Mouse (Mus musculus) Patski (cell line): Measurements from ENCODE around the gene Arrdc5. TPM values are rescaled to one million over a fixed set of nuclear protein-coding genes. Genes with fewer than 3 reads are reported as not detected.
A peak's percentile ranks its signal among the peaks of the same experiment; 100 is the strongest.

Experiments
- ATAC-seq: fragments of 100-300 bp; one replicate; pipeline ENCODE4 v1.8.0; 2021
- CTCF ChIA-PET: fragments of 350-600 bp; sonication (Branson Sonifier 250); formaldehyde crosslinking; loops from one replicate; lab custom pipeline; 2022; ENCODE audit warnings: inconsistent platforms; lab: Charles Lee
- POLR2A ChIA-PET: fragments of 350-600 bp; sonication (Branson Sonifier 250); formaldehyde crosslinking; loops from one replicate; lab custom pipeline; 2022; ENCODE audit warnings: antibody characterized with exemption, inconsistent platforms; lab: Charles Lee
- DNase-seq: peaks from one replicate; pipeline ENCODE4 v3.0.0-alpha.2; 2011; ENCODE audit warnings: low read depth, low spot score
- H3K27me3 ChIP-seq: fragments of 371-371 bp; one replicate; pipeline ENCODE4 v1.5.1; 2021
- CTCF ChIP-seq: fragments of 100-300 bp; IDR thresholded peaks from one replicate; pipeline ENCODE4 v1.5.1; 2021
- in situ Hi-C: fragments of 300-500 bp; cut with MboI; formaldehyde crosslinking; loops from 3 replicates; pipeline ENCODE4 v1.11.1; 2018; ENCODE audit warnings: low pct_unique_long_range_greater_than_20kb, mixed read lengths
- polyA plus RNA-seq: library from polyadenylated mRNA; unstranded; gene quantifications from one replicate; pipeline ENCODE4 v1.2.3, GENCODE M21; 2021

Gene Arrdc5
- polyA plus RNA-seq, 1 experiment from 2014 or later, result not detected

GRCm38 (mm10) chr17:56291826-56292475 is 8.1 kb downstream of the Arrdc5 start:
- ChIA-PET CTCF (interaction anchor here (0.7 to 4.3 kb wide), 11 partner anchors 13 to 62 kb away, joined by 3 to 18 read pairs (median 5); no protein-coding TSS in a partner anchor), POLR2A (interaction anchor here (0.7 to 3.6 kb wide), 5 partner anchors 8 to 60 kb away, joined by 3 to 11 read pairs (median 5); partner anchors contain the start of genes Arrdc5 and Uhrf1)
- in situ Hi-C loops, result no loop called here
- no peak for ATAC-seq
- no peak for DNase-seq
- H3K27me3 ChIP-seq, result no peaks in the 10 kb centered on the region
- no peak for TF ChIP-seq CTCF

- peak; percentile 99 for TF ChIP-seq CTCF
- DNase-seq (no peak), ATAC-seq (peak; percentile 89)
- H3K27me3 ChIP-seq, result no peaks in the 10 kb centered on the region
- ChIA-PET POLR2A (interaction anchor here (0.7 to 3.6 kb wide), 8 partner anchors 9 to 245 kb away, joined by 3 to 11 read pairs (median 4); partner anchors contain the start of genes Arrdc5 and Uhrf1), CTCF (interaction anchor here (0.8 to 4.3 kb wide), 15 partner anchors 9 to 62 kb away, joined by 3 to 18 read pairs (median 4); partner anchors contain the start of genes Arrdc5 and Uhrf1)
- in situ Hi-C loops, result no loop called here
Measured at GRCm38 (mm10) chr17:56291171-56291511, 8.9 kb downstream of the Arrdc5 start.

- ChIA-PET POLR2A (interaction anchor here (0.7 to 3.6 kb wide), 8 partner anchors 10 to 245 kb away, joined by 3 to 11 read pairs (median 4); partner anchors contain the start of gene Arrdc5), CTCF (interaction anchor here (0.8 to 4.3 kb wide), 15 partner anchors 10 to 63 kb away, joined by 3 to 18 read pairs (median 4); partner anchors contain the start of genes Arrdc5 and Uhrf1)
- ATAC-seq, result peak; percentile 74
Measured at GRCm38 (mm10) chr17:56290388-56291170, 9.5 kb downstream of the Arrdc5 start.

GRCm38 (mm10) chr17:56289371-56290331 is 10.4 kb downstream of the Arrdc5 start:
- POLR2A ChIA-PET, result interaction anchor here (0.9 to 3.6 kb wide), 4 partner anchors 9 to 22 kb away, joined by 3 to 11 read pairs (median 6); no protein-coding TSS in a partner anchor
- ATAC-seq, result peak; percentile 24
- H3K27me3 ChIP-seq, result no peaks in the 10 kb centered on the region
- in situ Hi-C loops, result no loop called here
- CTCF ChIA-PET, result interaction anchor here (1.0 to 2.1 kb wide), 4 partner anchors 11 to 19 kb away, joined by 3 to 6 read pairs (median 4); no protein-coding TSS in a partner anchor
- TF ChIP-seq CTCF, result no peak
- DNase-seq, result no peak

More at GRCm38 (mm10) chr17:56290388-56291170, 9.5 kb downstream of the Arrdc5 start:
- DNase-seq, result no peak
- TF ChIP-seq CTCF, result no peak
- in situ Hi-C loops, result no loop called here
- no peaks in the 10 kb centered on the region for H3K27me3 ChIP-seq

GRCm38 (mm10) chr17:56288866-56289265 is 11.2 kb downstream of the Arrdc5 start:
- ChIA-PET POLR2A (interaction anchor here (0.9 to 3.6 kb wide), 4 partner anchors 8 to 21 kb away, joined by 3 to 11 read pairs (median 6); no protein-coding TSS in a partner anchor), CTCF (interaction anchor here (2.1 kb wide), 1 partner anchor 10 kb away, joined by 4 read pairs; no protein-coding TSS in a partner anchor)
- no peak for ATAC-seq
- in situ Hi-C loops, result no loop called here
- DNase-seq, result no peak
- no peak for TF ChIP-seq CTCF
- no peaks in the 10 kb centered on the region for H3K27me3 ChIP-seq

GRCm38 (mm10) chr17:56287830-56288229 is 12.3 kb downstream of the Arrdc5 start:
- no peak for TF ChIP-seq CTCF
- H3K27me3 ChIP-seq, result no peaks in the 10 kb centered on the region
- CTCF ChIA-PET, result interaction anchor here (2.1 kb wide), 1 partner anchor 9 kb away, joined by 4 read pairs; no protein-coding TSS in a partner anchor
- DNase-seq (no peak), ATAC-seq (no peak)
- POLR2A ChIA-PET, result interaction anchor here (0.7 to 1.7 kb wide), 4 partner anchors 9 to 33 kb away, joined by 3 to 6 read pairs (median 4); no protein-coding TSS in a partner anchor
- in situ Hi-C loops, result no loop called here

- H3K27me3 ChIP-seq, result no peaks in the 10 kb centered on the region
- ChIA-PET CTCF (interaction anchor here (0.8 kb wide), 1 partner anchor 9 kb away, joined by 4 read pairs; the partner anchor contains the start of gene Ticam1), POLR2A (no interaction called here)
- in situ Hi-C loops, result no loop called here
- ATAC-seq (no peak), DNase-seq (no peak)
- no peak for TF ChIP-seq CTCF
Measured at GRCm38 (mm10) chr17:56285995-56286394, 14.1 kb downstream of the Arrdc5 start.

- CTCF ChIA-PET, result no interaction called here
- no peak for ATAC-seq
- TF ChIP-seq CTCF, result no peak
- no peaks in the 10 kb centered on the region for H3K27me3 ChIP-seq
- in situ Hi-C loops, result no loop called here
- POLR2A ChIA-PET, result no interaction called here
- no peak for DNase-seq
Measured at GRCm38 (mm10) chr17:56283316-56283715, 16.8 kb downstream of the Arrdc5 start.

- DNase-seq (no peak), ATAC-seq (no peak)
- CTCF ChIA-PET, result no interaction called here
- H3K27me3 ChIP-seq, result no peaks in the 10 kb centered on the region
- POLR2A ChIA-PET, result no interaction called here
- TF ChIP-seq CTCF, result no peak
- in situ Hi-C loops, result no loop called here
Measured at GRCm38 (mm10) chr17:56282802-56283201, 17.3 kb downstream of the Arrdc5 start.
